28 mouse cellular contexts compared by ENCODE assay signal in the genomic region with DNA sequence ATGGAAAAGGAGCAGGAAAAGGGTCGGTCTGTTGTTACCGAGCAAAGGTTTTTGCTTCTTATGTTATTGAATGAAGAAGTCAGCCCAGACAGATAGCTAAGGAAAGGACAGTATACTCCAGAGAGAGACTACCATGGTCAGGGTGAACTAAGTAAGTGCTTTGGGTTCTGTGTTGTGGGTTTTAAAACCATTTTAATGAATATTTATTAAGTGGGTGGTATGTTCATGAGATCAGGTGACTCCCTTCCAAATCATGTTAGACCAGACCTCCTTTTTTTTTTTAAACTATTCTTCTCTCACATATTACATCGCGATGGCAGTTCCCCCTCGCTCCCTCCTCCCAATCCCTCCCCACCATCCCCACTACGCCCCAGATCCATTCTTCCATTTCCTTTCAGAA.
DNase-seq lines count a peak whose midpoint lies in the region; ATAC-seq and TF ChIP-seq lines count a peak whose summit lies in the region.
"Had no signal": no experiment of that assay in that cellular context is flagged by ENCODE, and none has a peak within 500 bp of the region (broad histone marks: within the 10 kb centered on the region; RNA-seq: fewer than 3 reads in every experiment).

No protein-coding gene starts in this region.

- no peak for TF ChIP-seq EP300 in heart, adult 2 months (IDR thresholded peaks at IDR 0.05; ENCODE audit: insufficient read depth, low read depth, low read length)
- no peak for TF ChIP-seq EP300 in liver, postnatal 0 days (IDR thresholded peaks at IDR 0.05; ENCODE audit: low read depth)

- TF ChIP-seq CTCF in heart, adult 2 months (IDR thresholded peaks at IDR 0.05) = no peak
- TF ChIP-seq CTCF in liver, postnatal 0 days (IDR thresholded peaks at IDR 0.05; ENCODE audit: low read depth) = no peak

- intact Hi-C loops in heart, adult 2 months (cut with DNase I) = no loop called here

- no peaks in the 10 kb centered on the region for H3K27me3 ChIP-seq in heart, embryonic 11.5 days (ENCODE audit: control insufficient read depth, insufficient read depth, low read length)
- H3K27me3 ChIP-seq in heart, adult 2 months (ENCODE audit: control insufficient read depth, insufficient read depth, low read length) = no peaks in the 10 kb centered on the region
- H3K27me3 ChIP-seq in liver, embryonic 12.5 days (replicated peaks) = no peaks in the 10 kb centered on the region
- H3K27me3 ChIP-seq in liver, postnatal 0 days (ENCODE audit: insufficient read depth, low read length) = no peaks in the 10 kb centered on the region
- no peaks in the 10 kb centered on the region; the same call in 1 of the 2 replicates for H3K27me3 ChIP-seq in midbrain, embryonic 13.5 days
- H3K27me3 ChIP-seq: hindbrain, embryonic 12.5 days; neural tube, embryonic 12.5 days had no signal

- ATAC-seq in heart, embryonic 11.5 days (replicated peaks; ENCODE audit: insufficient number of reproducible peaks, low FRiP score, low TSS enrichment) = no peak
- no peak for ATAC-seq in liver, embryonic 12.5 days
- ATAC-seq in liver, postnatal 0 days = no peak
- no peak for ATAC-seq in midbrain, embryonic 13.5 days
- ATAC-seq: activated CD4-positive, CD25-positive, alpha-beta regulatory T cell, adult 4 months; forebrain, postnatal 0 days; intestine, embryonic 16.5 days had no signal

- H3K27ac ChIP-seq in heart, embryonic 11.5 days (ENCODE audit: low read depth, low read length) = peak overlapping the region; percentile 81; the same call in 1 of the 2 replicates
- no peak overlapping the region for H3K27ac ChIP-seq in heart, adult 2 months
- H3K27ac ChIP-seq in liver, embryonic 12.5 days = peak overlapping the region; percentile 90
- peak overlapping the region; percentile 86 for H3K27ac ChIP-seq in liver, postnatal 0 days (ENCODE audit: low read depth)
- no peak overlapping the region for H3K27ac ChIP-seq in midbrain, embryonic 13.5 days
- H3K27ac ChIP-seq: forebrain, embryonic 12.5 days; hindbrain, embryonic 12.5 days; kidney, postnatal 0 days; neural tube, embryonic 12.5 days had no signal

- no peak for DNase-seq in heart, adult 2 months
- peak; percentile 72 for DNase-seq in MEL-GATA-1-ER (ENCODE audit: extremely low read depth, low read depth)
- no peak for DNase-seq in liver, postnatal 0 days
- no peak for DNase-seq in thymus, postnatal 14 days
- DNase-seq: adrenal gland, adult 2 months; cerebellum, adult 2 months; cerebellum, postnatal 14 days; forebrain, postnatal 0 days; gastrocnemius, postnatal 25 days; heart, adult 11 months; heart, postnatal 36 days; kidney, adult 8-10 months; kidney, postnatal 4 days; lung, embryonic 14.5 days; lung, postnatal 14 days; right cerebral cortex, adult 18-20 months; thymus, adult 2 months had no signal

- no peaks in the 10 kb centered on the region for H3K79me2 ChIP-seq in heart, adult 2 months (replicated peaks; ENCODE audit: control insufficient read depth, insufficient read depth, low read length)

- no peak overlapping the region for H3K9ac ChIP-seq in heart, embryonic 11.5 days (ENCODE audit: low read depth, low read length)
- H3K9ac ChIP-seq in heart, adult 2 months (ENCODE audit: low read depth, low read length) = no peak overlapping the region
- peak overlapping the region; percentile 61 for H3K9ac ChIP-seq in liver, embryonic 12.5 days
- peak overlapping the region; percentile 61 for H3K9ac ChIP-seq in liver, postnatal 0 days (replicated peaks)
- no peak overlapping the region for H3K9ac ChIP-seq in midbrain, embryonic 13.5 days (replicated peaks)
- H3K9ac ChIP-seq: forebrain, embryonic 12.5 days; forebrain, postnatal 0 days; hindbrain, embryonic 12.5 days; lung, embryonic 14.5 days; neural tube, embryonic 12.5 days had no signal

- no peaks in the 10 kb centered on the region for H3K9me3 ChIP-seq in heart, embryonic 11.5 days (replicated peaks; ENCODE audit: control insufficient read depth, low read length)
- no peaks in the 10 kb centered on the region for H3K9me3 ChIP-seq in liver, embryonic 12.5 days (replicated peaks)
- no peaks in the 10 kb centered on the region for H3K9me3 ChIP-seq in liver, postnatal 0 days (ENCODE audit: low read length)
- 0 out of 2 replicates have a peak, but pooled peaks cover 3% of the 10 kb centered on the region for H3K9me3 ChIP-seq in midbrain, embryonic 13.5 days
- H3K9me3 ChIP-seq: forebrain, embryonic 12.5 days; hindbrain, embryonic 12.5 days; midbrain, embryonic 10.5 days; neural tube, embryonic 12.5 days had no signal

- no peak for TF ChIP-seq POLR2A in heart, adult 2 months (IDR thresholded peaks at IDR 0.05; ENCODE audit: insufficient read depth, low read depth, low read length)

- peaks cover 13% of the 10 kb centered on the region for H3K4me1 ChIP-seq in heart, embryonic 11.5 days (ENCODE audit: control insufficient read depth, insufficient read depth, low read length)
- H3K4me1 ChIP-seq in heart, adult 2 months (ENCODE audit: control insufficient read depth, insufficient read depth, low read length) = peaks cover 6% of the 10 kb centered on the region
- H3K4me1 ChIP-seq in liver, embryonic 12.5 days = peaks cover 54% of the 10 kb centered on the region
- peaks cover 24% of the 10 kb centered on the region for H3K4me1 ChIP-seq in liver, postnatal 0 days (ENCODE audit: insufficient read depth)
- H3K4me1 ChIP-seq in midbrain, embryonic 13.5 days (replicated peaks) = peaks cover 4% of the 10 kb centered on the region

- no peak overlapping the region for H3K4me2 ChIP-seq in heart, embryonic 11.5 days
- peak overlapping the region; percentile 81 for H3K4me2 ChIP-seq in liver, embryonic 12.5 days
- peak overlapping the region; percentile 74 for H3K4me2 ChIP-seq in liver, postnatal 0 days (ENCODE audit: low read depth, low read length)
- H3K4me2 ChIP-seq in midbrain, embryonic 13.5 days (replicated peaks) = no peak overlapping the region
- H3K4me2 ChIP-seq: forebrain, embryonic 12.5 days; hindbrain, embryonic 12.5 days; neural tube, embryonic 12.5 days had no signal

- no peak overlapping the region for H3K4me3 ChIP-seq in heart, embryonic 11.5 days (ENCODE audit: low read depth, low read length)
- no peak overlapping the region for H3K4me3 ChIP-seq in heart, adult 2 months
- H3K4me3 ChIP-seq in liver, embryonic 12.5 days = peak overlapping the region; percentile 56
- H3K4me3 ChIP-seq in liver, postnatal 0 days (ENCODE audit: low read depth, low read length) = peak overlapping the region; percentile 41
- no peak overlapping the region for H3K4me3 ChIP-seq in midbrain, embryonic 13.5 days (replicated peaks)
- H3K4me3 ChIP-seq: forebrain, embryonic 12.5 days; hindbrain, embryonic 12.5 days; midbrain, embryonic 10.5 days; myocyte; neural tube, embryonic 12.5 days had no signal

- no peaks in the 10 kb centered on the region for H3K36me3 ChIP-seq in heart, embryonic 11.5 days (ENCODE audit: control insufficient read depth, insufficient read depth, low read length)
- H3K36me3 ChIP-seq in heart, adult 2 months (ENCODE audit: control insufficient read depth, insufficient read depth, low read length) = no peaks in the 10 kb centered on the region
- H3K36me3 ChIP-seq in liver, embryonic 12.5 days = no peaks in the 10 kb centered on the region
- H3K36me3 ChIP-seq in liver, postnatal 0 days (replicated peaks; ENCODE audit: insufficient read depth, low read length) = no peaks in the 10 kb centered on the region
- H3K36me3 ChIP-seq in midbrain, embryonic 13.5 days = no peaks in the 10 kb centered on the region
- H3K36me3 ChIP-seq: forebrain, embryonic 12.5 days; hindbrain, embryonic 12.5 days; midbrain, embryonic 10.5 days; neural tube, embryonic 12.5 days had no signal

- WGBS in heart, embryonic 11.5 days (ENCODE audit: insufficient replicate concordance) = 88% methylated on average over 6 of the region's 6 CpGs
- WGBS in heart, adult 2 months = 93% methylated on average over 6 of the region's 6 CpGs
- WGBS in liver, embryonic 12.5 days (ENCODE audit: insufficient replicate concordance) = 51% methylated on average over 6 of the region's 6 CpGs
- WGBS in liver, postnatal 0 days (ENCODE audit: insufficient replicate concordance) = 55% methylated on average over 6 of the region's 6 CpGs
- 94% methylated on average over 6 of the region's 6 CpGs for WGBS in midbrain, embryonic 13.5 days

Comparison
In these comparisons a context has a peak if more than half of its experiments do, and no peak if none do; other contexts are left out.
1. H3K27ac ChIP-seq: peak in heart, embryonic 11.5 days (single experiment), liver, embryonic 12.5 days (single experiment) and liver, postnatal 0 days (single experiment); none in heart, adult 2 months (single experiment) and midbrain, embryonic 13.5 days (single experiment).
2. H3K4me2 ChIP-seq: peak in liver, embryonic 12.5 days (single experiment) and liver, postnatal 0 days (single experiment); none in heart, embryonic 11.5 days (single experiment) and midbrain, embryonic 13.5 days (single experiment).
3. H3K4me3 ChIP-seq: peak in liver, embryonic 12.5 days (single experiment) and liver, postnatal 0 days (single experiment); none in heart, embryonic 11.5 days (single experiment), heart, adult 2 months (single experiment) and midbrain, embryonic 13.5 days (single experiment).
4. H3K9ac ChIP-seq: peak in liver, embryonic 12.5 days (single experiment) and liver, postnatal 0 days (single experiment); none in heart, embryonic 11.5 days (single experiment), heart, adult 2 months (single experiment) and midbrain, embryonic 13.5 days (single experiment).